Mouse (Mus musculus) embryonic facial prominence, embryonic 11.5 days (tissue): ENCODE measurements at regions not wholly inside any gene's neighbourhood (a gene's known extent, or its start where the extent isn't known, plus 50 kb on each side); places are given as distances from the start of the nearest gene placed in this dataset.
A peak's percentile ranks its signal among the peaks of the same experiment; 100 is the strongest.

Source experiments
- ATAC-seq: fragments of 200-750 bp; cut with Nextera tagmentation; replicated peaks from 2 replicates; pipeline ENCODE4 v1.8.0; 2017; ENCODE audit warnings: low read depth; ENCODE audit not compliant: insufficient number of reproducible peaks, low FRiP score, low TSS enrichment
- DNase-seq: peaks from one replicate; pipeline ENCODE4 v3.0.0-alpha.2; 2015; ENCODE audit warnings: low spot score
- H3K27ac ChIP-seq: fragments of 300-500 bp; sonication (generic); replicated peaks from 2 replicates; pipeline ENCODE4 v1.5.1; 2014; ENCODE audit warnings: mild to moderate bottlenecking, low read depth, low read length, control low read depth
- H3K27me3 ChIP-seq: fragments of 300-500 bp; sonication (generic); 2 replicates; pipeline ENCODE4 v1.6.1; 2014; ENCODE audit warnings: mild to moderate bottlenecking, low read length, moderate library complexity, mixed read lengths; ENCODE audit not compliant: control insufficient read depth, insufficient read depth
- H3K36me3 ChIP-seq: fragments of 300-500 bp; sonication (generic); replicated peaks from 2 replicates; pipeline ENCODE4 v1.6.1; 2014; ENCODE audit warnings: low read depth, mild to moderate bottlenecking, low read length, moderate library complexity, mixed read lengths; ENCODE audit not compliant: control insufficient read depth, insufficient read depth
- H3K4me1 ChIP-seq: fragments of 300-500 bp; sonication (generic); 2 replicates; pipeline ENCODE4 v1.6.1; 2014; ENCODE audit warnings: low read length, mixed read lengths; ENCODE audit not compliant: control insufficient read depth, insufficient read depth
- H3K4me2 ChIP-seq: fragments of 300-500 bp; sonication (generic); 2 replicates; pipeline ENCODE4 v1.6.1; 2014; ENCODE audit warnings: low read depth, mild to moderate bottlenecking, control low read depth, low read length, moderate library complexity
- H3K4me3 ChIP-seq: fragments of 300-500 bp; sonication (generic); 2 replicates; pipeline ENCODE4 v1.5.1; 2014; ENCODE audit warnings: low read depth, low read length, control low read depth
- H3K9ac ChIP-seq: fragments of 300-500 bp; sonication (generic); replicated peaks from 2 replicates; pipeline ENCODE4 v1.6.1; 2014; ENCODE audit warnings: mild to moderate bottlenecking, control low read depth, low read length
- H3K9me3 ChIP-seq: fragments of 300-500 bp; sonication (generic); replicated peaks from 2 replicates; pipeline ENCODE4 v1.6.1; 2016; ENCODE audit warnings: mild to moderate bottlenecking, low read length, inconsistent platforms, mixed read lengths; ENCODE audit not compliant: control insufficient read depth
- WGBS: fragments of 180-500 bp; shearing (Covaris S2); extraction: QIAGEN DNeasy Blood & Tissue Kit; methylation state at CpG from one replicate; pipeline ENCODE4 v1.1.7; 2014; 5-methylcytosine and 5-hydroxymethylcytosine counted together

DNA sequence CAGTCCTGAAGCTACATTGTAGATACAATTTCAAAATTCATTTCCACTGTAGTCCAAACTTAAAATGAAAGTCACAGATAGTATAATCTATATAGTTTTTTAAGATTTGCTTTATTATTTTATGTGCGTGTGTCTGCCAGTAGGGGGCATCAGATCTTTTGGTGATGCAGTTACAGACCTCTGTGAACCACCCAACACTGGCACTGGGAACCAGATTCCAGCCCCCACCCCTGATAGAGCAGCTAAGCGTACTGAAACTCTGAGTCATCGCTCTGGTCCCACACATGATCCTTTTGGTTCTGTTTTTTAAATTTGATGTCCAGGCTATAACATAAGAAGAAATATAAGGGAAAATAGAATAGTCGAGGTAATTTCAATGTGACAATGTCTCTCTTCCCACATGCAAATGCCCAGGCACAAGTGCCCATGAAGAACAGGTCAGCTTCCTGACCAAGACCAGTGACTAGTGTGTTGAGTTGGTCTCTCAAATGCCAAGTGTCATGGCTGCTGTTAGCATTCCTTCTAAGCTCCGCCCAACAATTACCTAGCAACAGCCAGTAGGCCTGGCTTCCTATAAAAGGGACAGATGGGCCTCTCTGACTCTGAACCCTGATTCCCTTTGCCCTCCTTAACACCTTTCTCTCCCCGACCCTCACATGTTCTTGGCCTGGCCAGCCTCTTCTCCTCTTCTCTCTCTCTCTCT lies 229.9 kb downstream of the Prex1 start:
- 86% methylated on average over 6 of the region's 6 CpGs for WGBS
- ATAC-seq, result no peak

DNA sequence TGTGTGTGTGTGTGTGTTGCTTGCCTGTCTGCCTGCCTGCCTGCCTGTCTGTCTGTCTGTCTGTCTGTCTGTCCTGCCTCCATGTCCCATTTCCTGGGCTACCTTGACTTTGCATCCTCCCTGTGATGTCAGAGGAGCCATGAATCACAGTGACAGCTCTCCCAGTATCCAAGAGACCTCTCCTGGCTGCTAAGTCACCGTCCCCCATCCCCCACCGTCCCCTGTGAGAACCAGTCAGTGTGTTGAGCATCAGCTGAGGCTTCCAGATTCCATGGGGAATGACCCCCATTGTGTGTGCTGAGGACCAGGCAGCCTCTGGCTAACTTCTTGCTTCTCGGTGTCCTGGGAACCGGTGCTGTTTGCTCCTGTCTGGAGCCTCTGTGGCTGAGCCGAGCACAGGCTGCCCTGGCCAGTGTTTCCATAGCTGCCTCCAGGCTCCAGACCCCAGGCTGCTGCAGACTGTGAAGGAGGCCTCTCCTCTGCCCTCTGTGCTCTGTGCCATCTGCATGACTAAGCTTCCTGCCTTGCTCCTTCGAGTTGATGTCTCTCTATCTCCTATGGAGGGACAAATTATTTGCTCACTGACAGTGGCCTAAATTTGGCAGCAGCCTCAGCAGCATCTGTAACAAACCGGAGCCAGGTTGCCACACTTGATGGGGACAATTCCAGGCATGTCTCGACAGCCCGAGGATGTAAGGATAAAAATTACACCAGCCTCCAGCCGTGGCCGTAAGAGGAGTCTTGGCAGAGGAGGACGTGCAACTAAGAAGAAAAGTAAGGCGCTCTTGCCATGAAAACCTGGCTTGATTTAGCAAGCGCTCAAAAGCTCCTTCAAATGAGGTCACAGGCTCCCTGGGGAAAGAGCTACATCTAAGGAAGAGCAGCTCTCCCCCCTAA lies 230.7 kb downstream of the Prex1 start:
- Histone ChIP-seq H3K9me3 (no peaks in the 10 kb centered on the region), H3K4me2 (no peak overlapping the region), H3K4me1 (no peaks in the 10 kb centered on the region; the same call in 1 of the 2 replicates), H3K4me3 (no peak overlapping the region), H3K36me3 (no peaks in the 10 kb centered on the region), H3K27me3 (no peaks in the 10 kb centered on the region), H3K27ac (no peak overlapping the region), H3K9ac (peak overlapping the region; percentile 28; the same call in 1 of the 2 replicates)
- ATAC-seq (no peak), DNase-seq (no peak)
- 44% methylated on average over 14 of the region's 14 CpGs for WGBS

More for the DNA sequence above, 229.9 kb downstream of the Prex1 start:
- no peak overlapping the region for H3K4me3 ChIP-seq
- no peak for DNase-seq
- no peaks in the 10 kb centered on the region for H3K36me3 ChIP-seq
- H3K4me2 ChIP-seq, result no peak overlapping the region
- H3K9ac ChIP-seq, result no peak overlapping the region
- H3K27ac ChIP-seq, result no peak overlapping the region
- H3K27me3 ChIP-seq, result no peaks in the 10 kb centered on the region
- H3K4me1 ChIP-seq, result no peaks in the 10 kb centered on the region; the same call in 1 of the 2 replicates
- no peaks in the 10 kb centered on the region for H3K9me3 ChIP-seq

DNA sequence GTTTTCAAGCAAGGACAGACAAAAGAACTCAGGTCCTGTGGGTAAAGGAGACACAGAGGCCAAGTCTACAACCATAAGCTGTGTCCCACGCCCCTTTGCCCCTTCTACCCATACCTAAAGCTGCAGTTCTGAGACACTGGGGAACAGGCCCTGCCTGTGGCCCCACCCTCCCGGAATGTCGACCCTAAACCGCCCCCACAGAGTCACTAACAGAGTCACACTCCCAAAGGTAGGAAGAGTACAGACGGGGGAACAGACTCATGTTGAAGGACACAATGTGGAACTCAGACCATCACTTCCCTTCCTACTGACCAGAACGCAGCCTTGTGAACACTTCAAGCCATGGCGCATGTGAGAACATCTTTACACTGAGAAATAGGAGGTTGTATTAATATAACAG lies 231.9 kb downstream of the Prex1 start:
- no peak for ATAC-seq
- Histone ChIP-seq H3K9me3 (no peaks in the 10 kb centered on the region), H3K4me2 (no peak overlapping the region), H3K9ac (no peak overlapping the region), H3K36me3 (no peaks in the 10 kb centered on the region), H3K27ac (no peak overlapping the region), H3K27me3 (no peaks in the 10 kb centered on the region), H3K4me1 (no peaks in the 10 kb centered on the region; the same call in 1 of the 2 replicates), H3K4me3 (no peak overlapping the region)
- no peak for DNase-seq
- 85% methylated on average over 7 of the region's 7 CpGs for WGBS

DNA sequence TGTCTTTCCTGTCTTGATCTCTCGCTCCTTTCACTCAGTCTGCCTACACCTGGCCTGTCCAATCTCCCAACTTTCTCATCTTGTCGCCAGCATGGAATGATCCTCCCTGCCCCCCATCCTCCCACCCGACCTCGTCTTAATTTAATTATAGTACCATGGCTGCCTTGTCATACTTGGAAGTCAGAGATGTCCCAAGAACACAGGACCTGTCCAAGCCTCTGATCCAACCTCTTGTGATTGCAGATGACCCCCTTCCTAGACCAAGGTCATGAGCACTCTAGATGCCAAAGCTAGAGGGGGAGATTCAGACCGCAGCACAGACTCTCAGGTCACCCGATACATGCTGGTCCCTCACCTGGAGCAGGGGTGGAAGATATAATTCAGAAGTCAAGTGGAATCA lies 232.3 kb downstream of the Prex1 start:
- ATAC-seq (no peak), DNase-seq (no peak)
- Histone ChIP-seq H3K4me3 (no peak overlapping the region), H3K27me3 (no peaks in the 10 kb centered on the region), H3K4me2 (no peak overlapping the region), H3K36me3 (no peaks in the 10 kb centered on the region), H3K27ac (no peak overlapping the region), H3K9me3 (no peaks in the 10 kb centered on the region), H3K4me1 (no peaks in the 10 kb centered on the region; the same call in 1 of the 2 replicates), H3K9ac (no peak overlapping the region)
- 82% methylated on average over 6 of the region's 6 CpGs for WGBS

DNA sequence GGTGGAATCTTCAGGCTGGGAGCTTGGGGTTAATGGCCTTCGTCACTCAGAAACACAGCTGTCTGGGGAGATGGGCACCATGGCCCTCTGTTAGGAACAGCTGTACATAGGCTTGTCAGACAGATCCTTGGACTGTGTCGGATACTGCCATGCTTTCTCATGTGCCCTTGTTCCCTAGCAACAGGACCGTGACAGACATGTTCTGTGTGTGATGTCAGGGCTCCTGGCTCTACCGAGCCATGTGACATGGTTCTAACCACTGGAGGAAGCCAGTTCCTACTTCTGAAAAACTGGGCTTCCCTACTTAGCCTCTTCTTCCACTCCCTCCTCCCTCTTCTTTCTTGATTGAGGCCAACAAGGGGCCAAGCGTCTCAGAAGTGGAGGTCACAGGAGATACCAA lies 232.7 kb downstream of the Prex1 start:
- Histone ChIP-seq H3K9me3 (no peaks in the 10 kb centered on the region), H3K27me3 (no peaks in the 10 kb centered on the region), H3K4me2 (no peak overlapping the region), H3K4me1 (no peaks in the 10 kb centered on the region; the same call in 1 of the 2 replicates), H3K9ac (no peak overlapping the region), H3K4me3 (no peak overlapping the region), H3K36me3 (no peaks in the 10 kb centered on the region), H3K27ac (no peak overlapping the region)
- DNase-seq, result no peak
- WGBS, result 73% methylated on average over 5 of the region's 5 CpGs
- no peak for ATAC-seq

DNA sequence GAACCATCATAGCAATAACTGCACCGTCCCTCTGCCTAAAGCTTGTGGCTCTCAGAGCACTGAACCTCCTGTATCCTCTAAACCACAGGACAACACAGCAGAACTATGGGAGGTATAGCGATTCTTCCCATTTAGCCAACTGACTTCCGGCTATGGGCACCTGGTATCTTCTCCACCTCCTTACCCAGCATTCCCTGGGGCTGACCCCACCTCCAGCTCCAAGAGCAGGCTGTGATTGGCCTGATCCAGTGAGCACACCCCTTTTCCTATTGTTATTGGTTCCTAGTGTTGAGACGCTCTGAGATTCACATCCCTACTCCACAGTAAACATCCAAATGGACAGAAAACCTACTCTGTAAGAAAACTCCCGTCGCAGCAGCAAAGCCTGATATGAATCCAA lies 236.7 kb downstream of the Prex1 start:
- no peaks in the 10 kb centered on the region for H3K27me3 ChIP-seq
- no peaks in the 10 kb centered on the region for H3K9me3 ChIP-seq
- no peak overlapping the region for H3K4me3 ChIP-seq
- H3K36me3 ChIP-seq, result no peaks in the 10 kb centered on the region
- DNase-seq (no peak), ATAC-seq (no peak)
- H3K4me2 ChIP-seq, result no peak overlapping the region
- no peak overlapping the region for H3K9ac ChIP-seq
- H3K4me1 ChIP-seq, result no peaks in the 10 kb centered on the region
- 86% methylated on average over 6 of the region's 6 CpGs for WGBS
- H3K27ac ChIP-seq, result no peak overlapping the region

DNA sequence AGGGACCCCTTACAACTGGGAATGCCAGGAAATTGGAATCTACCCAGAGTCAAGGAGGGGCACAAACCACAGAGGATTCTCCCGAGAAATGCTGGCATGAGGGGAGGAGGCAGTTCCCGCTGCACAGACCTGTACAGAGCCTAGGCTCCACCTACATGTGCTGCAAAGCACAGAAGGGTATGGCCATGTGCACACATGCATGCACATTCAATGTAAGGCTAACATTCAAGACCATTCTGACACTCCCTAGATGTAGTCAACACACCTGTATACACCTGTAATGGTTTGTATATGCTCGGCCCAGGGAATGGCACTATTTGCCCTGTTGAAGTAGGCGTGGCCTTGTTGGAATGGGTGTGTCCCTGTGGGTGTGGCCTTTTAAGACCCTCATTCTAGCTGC lies 238.0 kb downstream of the Prex1 start:
- Histone ChIP-seq H3K4me3 (no peak overlapping the region), H3K9ac (no peak overlapping the region), H3K4me2 (no peak overlapping the region), H3K27me3 (no peaks in the 10 kb centered on the region), H3K36me3 (no peaks in the 10 kb centered on the region), H3K27ac (no peak overlapping the region), H3K9me3 (no peaks in the 10 kb centered on the region), H3K4me1 (no peaks in the 10 kb centered on the region)
- WGBS, result 77% methylated on average over 4 of the region's 4 CpGs
- DNase-seq (no peak), ATAC-seq (no peak)

DNA sequence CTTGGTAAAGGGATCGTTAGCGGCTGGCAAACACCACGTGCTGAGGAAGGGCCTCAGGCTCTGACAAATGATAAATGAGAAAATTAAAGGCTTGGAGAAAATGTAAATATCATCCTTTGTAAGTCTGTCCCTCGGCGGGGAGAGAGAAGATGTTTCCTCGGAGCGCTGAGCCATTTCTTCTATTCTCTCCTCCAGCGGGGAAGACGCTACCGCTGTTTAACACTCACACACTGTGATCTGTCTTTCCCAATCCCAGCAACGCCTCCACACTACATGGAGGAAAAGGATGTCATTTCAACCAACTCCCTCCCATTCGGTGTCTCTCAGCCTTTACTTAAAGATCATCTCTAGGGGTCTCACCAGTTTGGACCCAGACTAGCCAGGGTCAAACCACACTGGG lies 239.0 kb downstream of the Prex1 start:
- DNase-seq, result no peak
- Histone ChIP-seq H3K4me2 (no peak overlapping the region), H3K27me3 (no peaks in the 10 kb centered on the region), H3K9ac (no peak overlapping the region), H3K27ac (no peak overlapping the region), H3K4me3 (no peak overlapping the region), H3K9me3 (no peaks in the 10 kb centered on the region), H3K36me3 (no peaks in the 10 kb centered on the region), H3K4me1 (no peaks in the 10 kb centered on the region)
- ATAC-seq, result no peak
- WGBS, result 68% methylated on average over 12 of the region's 12 CpGs
